Mouse (Mus musculus) kidney, adult 2 months (tissue): ENCODE measurements at regions not wholly inside any gene's neighbourhood (a gene's known extent, or its start where the extent isn't known, plus 50 kb on each side); places are given as distances from the start of the nearest gene placed in this dataset.

Experiments used
- CTCF ChIP-seq: fragments of 200-500 bp; conservative IDR thresholded peaks from 2 replicates; pipeline ENCODE4 v1.5.1; 2011; ENCODE audit warnings: low read depth, mild to moderate bottlenecking, control low read depth, low read length, moderate library complexity, mixed read lengths; ENCODE audit not compliant: insufficient read depth, insufficient read length
- POLR2A ChIP-seq: fragments of 200-500 bp; IDR thresholded peaks from one replicate; pipeline ENCODE4 v1.6.1; 2011; ENCODE audit warnings: low read depth, low read length, control low read depth

GRCm38 (mm10) chr10:10270297-10270696 is 201.8 kb downstream of the Adgb start:
- TF ChIP-seq CTCF (no peak), POLR2A (no peak)
